Mouse (Mus musculus) spleen, adult 18-20 months (tissue): ENCODE results near the gene Wdr70.
"Not testable (repeated sequence)": the region's sequence is repeated elsewhere in the genome, so short reads cannot be mapped to it uniquely, and the experiment has no call there.

Experiments used
- DNase-seq, 2 experiments: peaks; one replicate each; pipeline ENCODE4 v3.0.0; 2022; ENCODE audit warnings: mixed read lengths in 2 of 2

Gene Wdr70

DNA sequence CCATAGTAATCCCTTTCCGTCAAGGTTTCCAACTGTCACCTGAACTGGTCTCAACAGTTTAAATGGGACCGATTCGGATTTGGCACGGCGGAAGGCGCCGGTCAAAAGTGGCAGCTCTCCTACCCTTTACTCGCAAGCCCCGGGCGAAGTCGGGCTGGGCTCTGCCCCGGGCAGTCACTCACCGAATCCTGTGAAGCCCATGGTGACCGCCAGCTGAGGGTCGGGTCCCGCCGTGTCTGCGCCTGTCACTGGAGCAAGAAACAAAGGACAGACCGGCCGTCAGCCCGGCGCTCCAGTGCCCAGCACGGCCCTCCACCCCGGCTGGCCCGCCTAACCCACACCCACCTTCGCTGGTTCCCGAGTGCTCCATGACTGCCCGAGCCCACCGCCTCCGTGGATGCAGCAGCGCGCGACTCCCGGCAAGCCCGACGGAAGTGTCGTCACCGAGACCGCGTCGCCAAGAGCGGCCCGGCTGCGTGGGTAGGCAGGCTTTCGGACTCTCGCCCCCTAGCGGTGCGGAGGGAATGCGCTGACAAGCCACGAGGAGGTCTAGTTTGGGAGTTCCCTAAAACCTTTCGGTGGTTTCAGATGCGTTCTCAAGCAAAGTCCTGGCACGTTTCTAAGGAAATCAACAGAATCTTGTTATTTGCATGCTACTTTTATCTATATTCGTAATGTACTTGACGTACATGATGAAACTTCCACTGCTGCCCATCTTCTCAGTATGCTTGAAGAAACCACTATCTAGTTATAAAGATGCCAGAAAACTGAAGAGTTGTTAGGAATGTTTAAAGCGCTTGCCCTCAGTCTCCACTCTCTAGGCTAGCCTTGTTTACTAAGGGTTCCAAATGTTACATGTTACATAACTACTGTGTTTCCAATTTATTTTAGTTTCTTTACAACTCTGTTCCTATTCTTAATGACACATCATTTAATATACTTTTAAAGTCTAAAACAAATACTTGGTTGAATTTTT lies at the start of gene Wdr70:
Gene Wdr70 (minus strand): TSS at position 436 of the 976 bp plus-strand sequence.
- peak; percentile 90 to 98 for DNase-seq

DNA sequence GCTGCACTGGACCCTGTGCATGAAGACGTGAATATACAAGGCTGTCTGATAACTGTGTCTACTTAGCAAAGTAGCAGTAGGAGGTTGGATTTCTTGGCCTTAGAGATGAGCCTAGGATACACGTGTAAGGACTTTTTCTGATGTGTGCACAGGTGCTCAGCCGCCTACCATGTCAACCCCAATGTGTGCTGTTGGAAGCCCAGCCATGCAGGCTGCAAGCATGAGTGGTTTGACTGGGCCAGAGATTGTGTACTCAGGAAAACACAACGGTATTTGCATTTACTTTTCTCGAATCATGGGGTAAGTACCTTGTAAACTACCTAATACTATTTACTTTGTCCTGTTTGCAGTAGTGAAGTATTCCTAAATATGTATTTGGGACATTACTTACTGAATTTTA lies 36.6 kb upstream of the Wdr70 start:
- DNase-seq: no peak

DNA sequence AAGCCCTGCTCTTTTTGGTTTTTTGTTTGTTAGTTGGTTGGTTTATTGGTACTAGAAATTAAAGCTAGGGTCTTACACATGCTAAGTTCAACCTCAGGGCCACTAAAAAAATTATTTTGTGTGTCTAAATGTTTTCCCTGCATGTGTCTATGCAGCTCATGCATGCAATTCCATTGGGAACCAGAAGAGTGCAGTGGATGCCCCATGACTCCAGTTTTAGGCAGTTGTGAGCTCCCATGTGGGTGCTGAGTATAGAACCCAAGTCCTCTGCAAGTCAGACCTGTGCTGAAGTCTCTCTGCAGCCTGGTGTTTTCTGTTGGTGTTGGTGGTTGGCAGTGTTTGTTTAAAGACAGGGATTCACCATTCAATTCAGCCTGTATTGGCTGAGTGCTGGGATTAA lies 32.8 kb upstream of the Wdr70 start:
- no peak for DNase-seq

DNA sequence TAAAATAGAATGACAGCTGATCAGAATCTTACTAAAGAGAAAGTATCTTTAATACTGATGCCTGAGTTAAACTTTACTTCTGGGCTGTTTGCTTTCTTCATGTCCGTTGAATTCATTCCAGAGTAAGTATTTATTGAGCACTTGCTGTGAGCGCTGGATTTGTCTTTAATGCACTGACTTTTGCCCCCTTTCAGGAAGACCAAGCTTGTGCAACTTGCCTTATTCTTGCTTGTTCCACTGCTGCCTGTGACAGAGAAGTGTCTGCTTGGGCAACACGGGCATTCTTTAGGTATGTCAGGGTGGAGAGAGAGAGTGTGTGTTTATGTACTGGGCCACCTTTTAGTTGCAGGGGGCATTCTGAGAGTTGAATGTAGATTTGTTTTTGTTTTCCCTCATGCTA lies 32.3 kb upstream of the Wdr70 start:
- no peak for DNase-seq

DNA sequence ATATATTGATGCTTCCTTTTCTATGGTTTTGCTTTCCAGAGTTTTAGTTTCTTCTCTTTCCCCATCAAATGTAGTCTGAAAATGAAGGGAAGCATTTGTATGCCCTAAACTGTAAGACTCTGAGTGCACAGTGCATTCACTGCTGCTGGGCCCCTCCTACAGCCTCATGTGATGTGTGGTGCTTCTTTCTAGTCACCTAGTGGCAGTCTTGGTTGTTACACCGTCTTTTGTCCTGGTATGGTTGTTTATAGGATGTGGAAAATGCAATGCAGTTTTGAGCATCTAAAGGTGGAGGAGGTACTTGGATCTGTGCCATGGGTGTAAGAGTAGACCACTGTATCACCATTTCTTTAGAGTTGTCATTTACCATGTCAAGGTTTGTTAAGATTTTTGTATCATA lies 30.3 kb upstream of the Wdr70 start:
- no peak for DNase-seq

DNA sequence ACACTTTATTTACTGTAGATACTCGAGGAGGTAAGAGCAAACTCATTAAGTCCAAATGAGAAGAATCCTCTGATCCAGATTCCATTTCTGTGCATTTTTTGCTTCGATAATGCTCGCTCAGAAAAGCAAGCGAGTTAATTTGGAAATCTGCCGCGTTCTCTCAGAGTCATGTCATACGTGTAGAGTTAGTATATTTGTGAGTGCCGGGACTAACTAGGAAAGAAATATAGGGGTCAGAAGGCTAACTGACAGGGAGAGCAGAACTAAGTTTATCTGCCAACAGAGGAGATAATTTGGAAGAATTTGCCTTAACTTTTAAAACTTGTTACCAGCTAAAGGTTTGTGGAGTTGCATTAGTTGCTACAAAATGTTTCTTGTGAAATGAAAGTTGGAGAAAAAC lies 10.8 kb upstream of the Wdr70 start:
- no peak for DNase-seq

DNA sequence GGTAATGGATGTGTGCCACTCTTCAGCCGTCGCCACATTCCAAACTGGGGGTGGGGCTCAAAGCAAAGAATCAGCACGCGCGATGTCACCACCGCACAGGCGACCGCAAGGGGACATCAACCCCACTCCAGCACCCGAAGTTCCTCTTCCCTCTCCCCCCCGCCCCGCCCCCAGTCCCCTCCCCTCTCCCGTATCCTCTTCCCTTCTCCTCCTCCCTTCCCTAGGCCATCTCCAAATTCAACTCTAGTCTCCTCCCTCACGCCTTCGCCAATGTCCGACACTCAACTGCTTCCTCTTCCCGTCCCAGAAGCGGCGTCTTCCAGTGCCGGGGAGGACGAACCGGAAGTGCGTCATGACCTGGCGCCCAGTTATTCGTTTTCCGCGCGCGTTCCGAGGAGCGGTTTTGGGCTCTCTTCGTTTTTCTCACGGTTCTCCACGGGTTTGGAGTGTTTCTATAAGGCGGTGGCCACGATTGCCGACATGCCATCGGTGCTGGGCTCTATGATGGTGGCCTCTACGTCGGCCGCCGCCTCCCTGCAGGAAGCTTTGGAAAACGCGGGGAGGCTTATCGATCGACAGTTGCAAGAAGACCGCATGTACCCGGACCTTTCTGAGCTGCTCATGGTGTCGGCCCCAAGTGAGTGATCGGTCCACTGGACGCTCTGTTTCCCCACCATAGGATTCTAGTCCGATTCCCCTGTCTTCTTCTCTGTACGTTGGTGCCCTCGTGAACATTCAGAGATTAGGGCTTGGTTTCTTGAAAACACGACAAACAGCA lies 10.1 kb upstream of the Wdr70 start, which contains the start of gene Nup155:
Gene Nup155 (plus strand): TSS at position 308 of the 778 bp plus-strand sequence.
- DNase-seq: peak; percentile 75 to 79

DNA sequence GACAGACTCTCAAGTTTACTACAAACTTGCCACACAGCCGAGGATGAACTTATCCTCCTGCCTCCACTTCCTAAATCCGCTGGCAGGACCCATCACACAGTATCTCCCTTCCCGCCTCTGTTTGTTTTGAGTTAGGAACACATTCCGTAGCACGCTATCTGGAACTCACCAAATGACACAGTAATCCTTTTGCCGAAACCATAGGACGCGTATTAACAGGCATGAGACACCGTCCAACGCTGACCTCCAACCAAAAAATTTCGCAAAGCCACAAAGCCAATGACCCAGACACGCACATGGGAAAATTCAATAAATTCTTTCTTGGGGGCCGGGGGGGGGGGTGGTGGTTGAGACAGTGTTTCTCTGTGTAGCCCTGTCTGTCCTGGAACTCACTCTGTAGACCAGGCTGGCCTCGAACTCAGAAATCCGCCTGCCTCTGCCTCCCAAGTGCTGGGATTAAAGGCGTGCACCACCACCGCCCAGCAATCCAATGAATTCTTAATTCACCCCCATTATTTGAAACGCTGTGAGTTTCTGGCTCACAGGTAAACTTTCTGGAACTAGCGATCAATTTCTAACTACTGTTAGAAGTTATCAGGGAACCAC lies 9.5 kb upstream of the Wdr70 start:
- DNase-seq: no peak

DNA sequence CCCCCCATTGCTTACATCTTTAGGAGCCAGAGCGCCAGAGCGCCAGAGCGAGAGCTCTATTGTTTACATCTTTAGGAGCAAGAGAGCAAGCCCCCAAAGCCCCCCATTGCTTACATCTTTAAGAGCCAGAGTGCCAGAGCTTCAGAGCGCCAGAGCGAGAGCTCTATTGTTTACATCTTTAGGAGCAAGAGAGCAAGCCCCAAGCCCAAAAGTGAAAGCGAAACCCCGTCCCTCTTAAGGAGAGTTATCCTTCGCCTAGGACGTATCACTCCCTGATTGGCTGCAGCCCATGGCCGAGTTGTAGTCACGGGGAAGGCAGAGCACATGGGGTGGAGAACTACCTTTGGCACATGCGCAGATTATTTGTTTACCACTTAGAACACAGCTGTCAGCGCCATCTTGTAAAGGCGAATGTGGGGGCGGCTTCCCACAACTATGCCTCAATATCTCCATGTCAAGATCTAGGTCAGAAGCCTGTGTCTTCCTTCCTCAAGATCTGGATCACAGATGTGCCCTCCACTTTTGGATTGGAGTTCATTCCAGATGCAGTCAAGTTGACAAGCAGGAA lies 3.0 kb upstream of the Wdr70 start:
- not testable (repeated sequence) for DNase-seq

DNA sequence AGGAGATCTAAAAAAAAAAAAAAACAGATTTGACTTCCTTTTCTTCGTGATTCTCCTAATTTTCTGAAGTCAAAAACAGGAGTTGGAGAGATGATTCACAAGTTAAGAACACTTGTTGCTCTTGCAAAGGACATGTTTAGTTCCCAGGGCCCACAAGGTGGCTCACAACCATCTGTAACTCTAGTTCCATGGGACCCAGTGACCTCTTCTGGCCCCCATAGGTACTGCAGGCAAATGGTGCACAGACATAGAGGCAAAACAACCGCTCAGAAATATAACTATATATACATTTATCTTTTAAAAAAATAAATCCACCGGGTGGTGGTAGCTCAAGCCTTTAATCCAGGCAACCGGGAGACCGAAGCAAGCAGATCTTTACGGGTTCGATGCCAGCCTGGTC lies 1.2 kb downstream of the Wdr70 start:
- DNase-seq: peak; percentile 44 to 69

DNA sequence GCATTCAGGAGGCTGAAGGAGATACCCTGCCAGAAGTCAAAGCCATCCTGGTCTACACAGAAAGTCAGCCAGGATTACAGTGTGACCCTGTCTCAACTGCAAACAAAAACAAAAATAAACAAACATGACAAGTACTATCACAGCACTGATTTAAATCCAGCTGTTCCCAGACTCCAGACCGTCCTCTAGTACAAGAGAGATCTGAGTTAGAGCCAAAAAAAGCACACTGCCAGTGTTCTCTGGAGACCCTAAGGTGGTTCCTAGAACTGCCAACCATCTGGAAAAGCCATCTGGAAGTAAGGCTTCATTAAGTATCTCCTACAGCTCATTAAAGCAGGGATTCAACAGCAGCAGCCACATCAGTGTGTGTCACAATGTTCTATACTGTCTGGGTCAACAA lies 6.3 kb downstream of the Wdr70 start:
- not testable (repeated sequence) for DNase-seq

DNA sequence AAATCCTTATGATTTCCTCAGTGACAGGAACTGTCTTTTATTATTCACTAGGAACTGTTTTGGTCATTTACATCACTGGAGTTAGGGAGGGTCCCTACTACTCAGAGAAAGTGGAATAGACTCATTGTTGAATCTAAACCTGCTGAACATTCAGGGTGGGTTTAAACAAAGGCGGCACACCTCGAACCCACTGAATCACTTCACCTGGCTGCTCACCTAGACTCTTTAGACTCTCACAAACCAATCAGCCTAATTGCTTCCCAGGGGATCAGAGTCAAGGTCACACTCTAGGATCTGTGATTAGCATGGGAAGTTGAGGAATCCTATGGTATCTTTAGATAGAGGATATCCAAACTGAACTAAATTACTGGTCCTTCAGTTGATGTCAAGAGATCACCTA lies 8.3 kb downstream of the Wdr70 start:
- DNase-seq: no peak

DNA sequence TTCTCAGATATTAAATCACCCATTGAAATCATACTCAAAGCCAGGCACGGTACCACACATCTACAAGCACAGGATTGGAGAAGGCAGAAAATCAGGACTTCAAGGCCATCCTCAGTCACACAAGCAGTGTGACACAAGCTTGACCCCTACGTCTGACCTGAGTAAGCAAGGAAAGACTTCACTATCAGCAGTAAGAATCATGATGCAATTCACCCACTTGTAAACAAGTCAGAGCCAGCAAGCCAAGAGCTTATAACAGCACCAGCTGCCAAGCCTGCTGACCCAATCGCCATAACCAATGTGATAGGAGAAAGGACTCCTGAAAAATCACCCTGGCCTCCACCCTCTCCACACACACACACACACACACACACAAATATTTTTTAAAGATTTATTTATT lies 10.3 kb downstream of the Wdr70 start:
- no peak for DNase-seq

DNA sequence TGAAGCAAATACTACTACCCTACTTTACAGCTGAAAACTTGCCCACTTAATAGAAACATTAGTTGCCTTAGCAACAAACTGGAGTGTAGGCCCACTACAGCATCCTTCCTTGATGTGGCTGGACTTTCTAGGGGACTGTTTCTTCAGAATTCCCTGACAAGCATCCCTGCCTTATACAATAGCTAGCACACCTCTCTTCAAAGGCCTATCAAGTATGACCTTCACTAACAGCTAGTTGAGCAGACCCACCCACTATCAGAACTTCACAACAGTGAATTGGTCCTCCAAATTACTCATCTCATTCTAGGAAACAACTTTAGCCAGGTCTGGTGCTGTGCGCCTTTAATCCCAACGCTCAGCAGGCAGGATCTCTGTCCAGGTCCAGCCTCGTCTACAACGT lies 11.7 kb downstream of the Wdr70 start:
- DNase-seq: no peak

DNA sequence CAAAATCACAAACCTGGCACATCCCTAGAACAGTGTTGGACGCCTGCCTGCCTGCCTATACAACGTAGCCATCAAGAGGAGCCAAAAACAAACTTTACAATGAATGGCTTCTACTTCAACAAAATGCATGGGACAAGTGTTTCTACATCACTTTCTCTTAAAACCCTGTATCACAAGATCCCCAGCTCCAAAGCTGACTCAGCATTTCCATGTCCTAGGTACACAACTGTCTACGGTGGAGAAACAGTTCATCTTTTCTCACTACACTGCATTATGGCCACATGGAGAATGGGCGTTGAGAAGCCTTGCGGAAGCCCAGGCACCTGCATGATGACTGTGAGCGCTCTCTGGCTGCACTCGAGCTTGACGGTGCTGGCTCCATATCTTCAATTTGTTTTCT lies 16.9 kb downstream of the Wdr70 start:
- no peak for DNase-seq

DNA sequence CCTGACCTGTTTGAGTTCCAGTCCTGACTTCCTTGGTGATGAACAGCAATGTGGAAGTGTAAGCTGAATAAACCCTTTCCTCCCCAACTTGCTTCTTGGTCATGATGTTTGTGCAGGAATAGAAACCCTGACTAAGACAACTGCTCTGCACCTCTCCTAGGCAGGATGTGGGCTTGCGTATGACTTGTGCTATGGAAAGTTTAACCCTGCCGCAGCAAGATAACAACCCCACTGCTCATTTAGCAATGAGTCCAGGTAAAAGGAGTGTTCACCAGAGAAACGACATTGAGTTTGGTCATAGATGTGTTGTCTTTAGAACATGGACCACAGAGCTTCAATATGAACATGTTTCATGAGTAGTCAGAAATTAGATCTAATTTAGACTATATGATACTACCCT lies 25.9 kb downstream of the Wdr70 start:
- DNase-seq: not testable (repeated sequence)

DNA sequence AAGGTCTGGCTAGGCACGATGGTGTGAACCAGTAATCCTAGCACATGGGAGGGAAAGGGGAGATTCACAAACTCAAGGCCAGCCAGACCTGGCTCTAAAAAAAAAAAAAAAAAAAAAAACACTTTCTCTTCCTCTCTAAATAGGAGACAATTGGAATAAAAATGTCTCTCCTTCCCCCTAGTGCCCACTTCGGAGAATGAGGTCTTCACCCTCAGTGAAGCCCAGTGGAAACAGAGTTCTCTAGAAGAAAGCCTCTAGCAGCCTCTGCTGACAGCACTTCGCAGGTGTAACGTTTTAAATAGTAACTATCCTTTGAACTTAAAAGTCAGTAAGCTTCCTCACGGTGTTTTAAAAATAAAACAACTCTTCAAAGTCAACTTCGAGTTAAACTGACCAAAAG lies 33.8 kb downstream of the Wdr70 start:
- no peak for DNase-seq

DNA sequence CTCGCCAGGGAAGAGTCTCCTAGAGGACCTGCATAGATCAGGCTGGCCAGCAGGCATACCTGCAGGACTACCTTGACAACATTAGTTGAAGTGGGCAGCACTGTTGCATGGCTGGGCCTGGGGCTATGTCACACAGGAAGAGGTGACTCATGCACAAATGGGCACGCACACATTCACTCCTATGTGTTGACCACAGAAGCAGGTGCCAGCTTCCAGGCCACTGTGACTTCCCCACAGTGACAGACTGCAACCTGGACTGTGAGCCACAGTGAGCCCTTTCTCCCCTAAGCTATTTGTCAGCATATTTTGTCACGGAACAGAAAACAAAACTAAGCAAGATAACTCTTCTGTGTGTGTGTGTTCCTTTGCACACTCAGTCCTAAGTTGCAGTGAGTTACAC lies 47.8 kb downstream of the Wdr70 start:
- no peak for DNase-seq

DNA sequence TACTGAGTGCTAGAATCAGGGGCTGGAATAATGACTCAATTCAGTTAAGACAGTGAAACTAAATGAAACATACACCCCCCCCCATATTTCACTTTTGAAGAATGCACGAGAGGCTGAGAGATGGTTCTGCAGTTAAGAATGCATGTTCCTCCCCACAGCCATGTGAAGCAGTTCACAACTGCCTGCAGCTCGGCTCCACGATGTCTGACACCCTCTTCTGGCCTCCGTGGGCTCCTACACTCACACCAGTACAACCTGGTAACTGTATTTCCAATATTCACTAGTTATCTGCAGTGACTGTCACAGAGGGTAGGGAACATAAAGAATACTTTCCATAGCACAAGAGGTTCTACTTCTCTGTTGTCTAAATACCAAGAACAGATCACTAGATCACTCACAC lies 59.2 kb downstream of the Wdr70 start:
- no peak for DNase-seq

DNA sequence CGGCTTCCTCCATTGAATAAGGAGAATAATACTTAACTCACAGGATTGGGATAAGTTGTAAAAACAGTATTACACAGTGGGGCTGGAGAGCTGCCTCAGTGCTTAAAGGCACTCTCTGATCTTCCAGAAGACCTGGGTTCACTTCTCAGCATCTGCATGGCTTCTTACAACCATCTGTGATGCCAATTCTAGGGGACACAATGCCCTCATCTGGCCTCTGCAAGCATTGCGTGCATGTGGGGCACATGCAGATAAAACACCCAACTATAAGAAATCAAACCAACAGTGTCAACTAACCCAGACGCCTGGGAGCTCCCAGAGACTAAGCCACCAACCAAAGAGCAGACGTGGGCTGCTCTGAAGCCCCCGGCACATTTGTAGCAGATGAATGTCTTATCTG lies 60.6 kb downstream of the Wdr70 start:
- no peak for DNase-seq

DNA sequence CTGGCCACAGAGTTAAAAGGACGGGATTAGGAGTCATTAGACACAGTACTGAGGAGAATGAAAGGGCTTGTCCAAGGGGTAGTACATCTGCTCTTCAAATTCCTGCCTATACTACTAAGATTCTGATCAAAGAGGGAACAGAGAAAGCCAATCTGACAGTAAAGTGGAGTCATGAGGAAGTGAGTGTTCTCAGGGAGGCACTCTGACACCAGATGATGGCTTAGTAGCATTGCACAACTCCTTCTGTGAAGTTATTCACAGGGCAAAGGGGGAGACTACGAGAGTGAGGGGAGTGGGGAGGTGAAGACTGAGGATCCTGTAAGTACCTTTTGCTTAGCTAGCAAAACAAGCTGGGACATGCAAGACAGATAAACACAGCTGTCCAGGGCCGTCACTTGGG lies 61.2 kb downstream of the Wdr70 start:
- no peak for DNase-seq

DNA sequence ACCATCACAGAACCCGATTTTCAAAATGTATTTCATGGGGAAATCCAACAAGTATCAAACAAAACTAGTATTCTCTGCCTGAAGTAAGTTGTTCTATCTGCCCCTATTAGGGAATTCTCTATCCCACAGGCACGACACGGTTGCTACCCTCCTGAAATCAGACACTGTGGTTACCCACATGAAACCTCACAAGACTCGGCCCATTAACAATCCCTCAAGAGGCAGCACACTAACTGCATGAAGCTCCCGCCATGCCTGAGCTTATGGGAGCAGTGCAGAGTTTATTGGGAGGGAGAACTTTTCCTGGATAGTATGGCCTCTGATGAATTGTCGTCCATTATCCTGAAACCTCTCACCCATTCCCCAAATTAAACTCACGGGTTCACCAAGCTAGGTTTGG lies 67.8 kb downstream of the Wdr70 start:
- DNase-seq: no peak

DNA sequence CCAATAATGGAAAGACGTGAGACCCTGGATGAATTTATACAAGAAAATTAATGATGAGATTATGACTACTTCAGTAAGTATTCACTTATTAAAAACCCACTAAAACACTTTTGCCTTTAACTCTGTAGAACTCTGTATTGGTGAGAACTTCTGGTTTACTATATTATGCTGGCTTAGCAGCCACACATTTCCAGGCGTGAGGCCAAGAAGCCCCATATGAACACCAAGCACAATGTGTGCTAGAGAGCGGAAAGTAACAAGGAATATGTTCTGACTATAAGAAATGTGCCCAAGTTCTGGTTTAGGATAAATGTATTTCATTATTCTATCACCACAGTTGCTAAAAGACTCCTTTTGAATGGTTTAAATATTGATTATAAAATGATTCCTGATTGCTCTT lies 68.4 kb downstream of the Wdr70 start:
- no peak for DNase-seq
